Mouse (Mus musculus): Measurements from ENCODE around the gene 4930512M02Rik. TPM values are rescaled to one million over a fixed set of nuclear protein-coding genes. Genes with fewer than 3 reads are reported as not detected.

4930512M02Rik gene
- polyA plus RNA-seq, 3 experiments from 2014 or later, result not detected

GRCm38 (mm10) chr11:11564266-11565044 lies 63.2 kb downstream of the 4930512M02Rik start:
- ATAC-seq, result peak; percentile 94

- no peak for ATAC-seq
Observed at GRCm38 (mm10) chr11:11561118-11561517, 66.5 kb downstream of the 4930512M02Rik start.

- ATAC-seq, result no peak
Observed at GRCm38 (mm10) chr11:11559099-11559686, 68.4 kb downstream of the 4930512M02Rik start.

- ATAC-seq, result no peak
Observed at GRCm38 (mm10) chr11:11558662-11559061, 69.0 kb downstream of the 4930512M02Rik start.

GRCm38 (mm10) chr11:11557173-11557967 lies 70.3 kb downstream of the 4930512M02Rik start:
- ATAC-seq, result peak; percentile 80

- no peak for ATAC-seq
Observed at GRCm38 (mm10) chr11:11556186-11556585, 71.4 kb downstream of the 4930512M02Rik start.

- ATAC-seq, result no peak
Observed at GRCm38 (mm10) chr11:11555563-11555962, 72.1 kb downstream of the 4930512M02Rik start.

GRCm38 (mm10) chr11:11547597-11548240 lies 79.9 kb downstream of the 4930512M02Rik start:
- ATAC-seq, result no peak

GRCm38 (mm10) chr11:11546903-11547511 lies 80.6 kb downstream of the 4930512M02Rik start:
- ATAC-seq, result peak; percentile 68

- no peak for ATAC-seq
Observed at GRCm38 (mm10) chr11:11545948-11546347, 81.7 kb downstream of the 4930512M02Rik start.

Other genes with a start within 250 kb of the 4930512M02Rik start
- under 1 TPM in 1 of 3 experiments, not detected in 2; 0.31 TPM for gene Spata48, start 165.7 kb downstream of the 4930512M02Rik start, polyA plus RNA-seq (2017; shearing (Covaris generic))
- under 1 TPM in 2 of 3 experiments, not detected in 1; 0.47 to 0.63 TPM for gene Zpbp, start 165.4 kb downstream of the 4930512M02Rik start, polyA plus RNA-seq (2017; shearing (Covaris generic))
- 100 to 1,000 TPM; 134 to 138 (median 138) TPM for gene Ikzf1, start 57.2 kb upstream of the 4930512M02Rik start, polyA plus RNA-seq (2017; shearing (Covaris generic))
- 10 to 100 TPM in 2 of 3 experiments, 1 to 10 TPM in 1; 8.4 to 75.9 (median 10.4) TPM for gene Fignl1, start 181.1 kb upstream of the 4930512M02Rik start, polyA plus RNA-seq (2017; shearing (Covaris generic))

Measured in inflammation-experienced regulatory T-cells, adult 6 months (primary cell).